Mouse (Mus musculus): ENCODE measurements around the gene Ttll3. TPM values are rescaled to one million over a fixed set of nuclear protein-coding genes. Genes with fewer than 3 reads are reported as not detected.

The Ttll3 gene
- polyA plus RNA-seq, 1 experiment = 1.6 TPM

DNA sequence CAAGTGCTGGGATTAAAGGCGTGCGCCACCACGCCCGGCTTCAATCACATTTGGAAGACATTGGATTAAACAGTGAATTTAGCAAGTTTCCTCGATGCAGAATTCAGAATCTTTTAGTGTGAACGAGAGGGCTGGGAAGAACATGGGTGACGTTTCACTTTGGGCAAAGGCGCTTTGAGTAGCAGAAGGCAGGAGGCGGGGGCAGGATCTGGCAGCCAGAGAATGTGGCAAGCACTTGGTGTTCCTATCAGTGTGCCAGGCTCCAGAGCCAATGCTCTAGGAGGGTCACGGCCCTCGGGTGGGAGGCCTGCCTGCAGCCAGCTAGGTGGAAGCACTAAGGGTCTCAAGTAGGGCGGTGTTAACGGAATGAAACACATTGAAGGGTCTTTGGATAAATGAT is 13.0 kb downstream of the Ttll3 start:
- no peaks in the 10 kb centered on the region for H3K79me2 ChIP-seq (ENCODE audit: control insufficient read depth, insufficient read depth)
- peaks cover 13% of the 10 kb centered on the region for H3K36me3 ChIP-seq (ENCODE audit: control insufficient read depth, insufficient read depth)
- H3K4me3 ChIP-seq (ENCODE audit: insufficient read depth, poor library complexity, severe bottlenecking) = no peak overlapping the region
- TF ChIP-seq CTCF (IDR thresholded peaks at IDR 0.05; ENCODE audit: control insufficient read depth, insufficient read depth, insufficient read length) (no peak), MAX (IDR thresholded peaks at IDR 0.05) (no peak), MYOG (IDR thresholded peaks at IDR 0.05; ENCODE audit: control insufficient read depth, extremely low read depth, insufficient read length) (no peak), MYOD1 (IDR thresholded peaks at IDR 0.05; ENCODE audit: control insufficient read depth, insufficient read length, low read depth) (no peak), CEBPB (IDR thresholded peaks at IDR 0.05; ENCODE audit: low read depth) (no peak), USF1 (IDR thresholded peaks at IDR 0.05; ENCODE audit: low read depth) (no peak), FOSL1 (IDR thresholded peaks at IDR 0.05; ENCODE audit: insufficient read depth, low read length, poor library complexity, severe bottlenecking) (no peak)
- H3K27me3 ChIP-seq (ENCODE audit: control insufficient read depth, insufficient read depth, insufficient read length) = no peaks in the 10 kb centered on the region
- no peaks in the 10 kb centered on the region for H3K79me3 ChIP-seq (ENCODE audit: low read depth)
- no peak overlapping the region for H3ac ChIP-seq (ENCODE audit: control insufficient read depth, insufficient read length, low read depth)

DNA sequence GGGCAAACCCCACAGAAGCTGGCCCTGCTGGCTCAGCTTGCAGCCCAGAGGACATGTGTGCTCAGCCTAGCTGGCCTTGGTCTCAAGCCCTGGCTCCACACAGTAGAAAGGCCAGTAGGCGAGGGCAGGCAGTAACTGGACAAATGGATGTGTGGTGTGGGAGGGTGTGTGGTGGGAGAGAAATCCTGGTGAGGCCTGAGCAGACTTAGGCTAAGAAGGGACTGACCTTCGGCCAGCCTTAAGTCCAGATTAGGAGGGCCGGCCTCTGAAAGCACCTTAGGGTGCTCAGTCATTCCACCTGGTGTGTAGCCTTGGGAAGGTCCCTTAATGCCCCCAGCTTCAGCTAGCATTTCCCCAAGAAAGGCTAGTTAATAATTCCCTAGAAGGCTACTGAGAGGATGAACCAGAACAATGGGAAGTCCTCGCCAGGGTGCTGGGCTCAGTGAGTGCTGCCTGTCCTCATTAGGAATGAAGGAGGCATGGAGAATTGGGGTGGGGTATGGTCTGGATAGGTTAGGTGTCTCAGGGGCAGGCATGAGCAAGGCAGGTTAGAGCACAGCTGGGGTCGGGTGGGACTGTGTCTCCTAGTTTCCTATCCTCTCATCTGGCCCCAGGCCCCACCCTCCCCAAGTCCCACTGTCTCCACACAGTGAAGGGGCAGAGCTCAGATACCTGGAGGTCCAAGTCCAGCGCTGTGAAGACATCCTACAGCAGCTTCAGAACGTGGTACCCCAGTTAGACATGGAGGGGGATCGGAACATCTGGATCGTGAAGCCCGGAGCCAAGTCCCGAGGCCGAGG is 15.8 kb downstream of the Ttll3 start:
- Histone ChIP-seq H3K79me3 (ENCODE audit: low read depth) (no peaks in the 10 kb centered on the region), H3K36me3 (ENCODE audit: control insufficient read depth, insufficient read depth) (peaks cover 30% of the 10 kb centered on the region), H3K79me2 (ENCODE audit: control insufficient read depth, insufficient read depth) (no peaks in the 10 kb centered on the region), H3ac (ENCODE audit: control insufficient read depth, insufficient read length, low read depth) (no peak overlapping the region), H3K4me3 (ENCODE audit: insufficient read depth, poor library complexity, severe bottlenecking) (no peak overlapping the region), H3K27me3 (ENCODE audit: control insufficient read depth, insufficient read depth, insufficient read length) (no peaks in the 10 kb centered on the region)
- TF ChIP-seq MYOG (IDR thresholded peaks at IDR 0.05; ENCODE audit: control insufficient read depth, extremely low read depth, insufficient read length) = no peak
- no peak for TF ChIP-seq MAX (IDR thresholded peaks at IDR 0.05)
- no peak for TF ChIP-seq CTCF (IDR thresholded peaks at IDR 0.05; ENCODE audit: control insufficient read depth, insufficient read depth, insufficient read length)
- no peak for TF ChIP-seq USF1 (IDR thresholded peaks at IDR 0.05; ENCODE audit: low read depth)

GRCm38 (mm10) chr6:113405483-113405882 is 16.4 kb downstream of the Ttll3 start:
- no peak overlapping the region for H3ac ChIP-seq (ENCODE audit: control insufficient read depth, insufficient read length, low read depth)
- H3K79me2 ChIP-seq (ENCODE audit: control insufficient read depth, insufficient read depth) = no peaks in the 10 kb centered on the region
- no peaks in the 10 kb centered on the region for H3K27me3 ChIP-seq (ENCODE audit: control insufficient read depth, insufficient read depth, insufficient read length)
- H3K79me3 ChIP-seq (ENCODE audit: low read depth) = no peaks in the 10 kb centered on the region
- peaks cover 34% of the 10 kb centered on the region for H3K36me3 ChIP-seq (ENCODE audit: control insufficient read depth, insufficient read depth)
- TF ChIP-seq MYOD1 (IDR thresholded peaks at IDR 0.05; ENCODE audit: control insufficient read depth, insufficient read length, low read depth) (no peak), CTCF (IDR thresholded peaks at IDR 0.05; ENCODE audit: control insufficient read depth, insufficient read depth, insufficient read length) (no peak), MAX (IDR thresholded peaks at IDR 0.05) (no peak)
- no peak overlapping the region for H3K4me3 ChIP-seq (ENCODE audit: insufficient read depth, poor library complexity, severe bottlenecking)

DNA sequence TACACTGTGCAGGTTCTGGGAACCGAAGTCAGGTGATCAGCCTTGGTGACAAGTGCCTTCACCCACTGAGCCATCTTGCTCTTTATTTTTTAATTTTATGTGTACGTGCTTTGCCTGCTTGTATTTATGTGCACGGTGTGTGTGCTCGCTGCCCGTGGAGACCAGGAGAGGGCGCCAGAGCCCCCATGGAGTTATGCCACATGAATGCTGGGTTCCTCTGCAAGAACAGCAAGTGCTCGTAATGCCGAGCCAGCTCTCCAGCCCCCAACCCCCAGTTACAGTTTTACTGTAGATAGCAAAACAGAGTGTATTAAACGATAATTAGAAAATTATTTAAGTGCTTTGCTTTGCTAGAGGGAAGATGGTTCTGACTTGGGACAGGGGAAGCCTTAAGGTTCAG is 17.6 kb downstream of the Ttll3 start:
- no peak for TF ChIP-seq CEBPB (IDR thresholded peaks at IDR 0.05; ENCODE audit: low read depth)
- TF ChIP-seq FOSL1 (IDR thresholded peaks at IDR 0.05; ENCODE audit: insufficient read depth, low read length, poor library complexity, severe bottlenecking) = no peak
- TF ChIP-seq MYOD1 (IDR thresholded peaks at IDR 0.05; ENCODE audit: control insufficient read depth, insufficient read length, low read depth) = no peak
- no peak for TF ChIP-seq CTCF (IDR thresholded peaks at IDR 0.05; ENCODE audit: control insufficient read depth, insufficient read depth, insufficient read length)
- TF ChIP-seq USF1 (IDR thresholded peaks at IDR 0.05; ENCODE audit: low read depth) = no peak
- no peak for TF ChIP-seq MYOG (IDR thresholded peaks at IDR 0.05; ENCODE audit: control insufficient read depth, extremely low read depth, insufficient read length)
- TF ChIP-seq MAX (IDR thresholded peaks at IDR 0.05) = no peak
- no peaks in the 10 kb centered on the region for H3K27me3 ChIP-seq (ENCODE audit: control insufficient read depth, insufficient read depth, insufficient read length)
- H3K4me3 ChIP-seq (ENCODE audit: insufficient read depth, poor library complexity, severe bottlenecking) = no peak overlapping the region
- H3K79me3 ChIP-seq (ENCODE audit: low read depth) = no peaks in the 10 kb centered on the region
- no peaks in the 10 kb centered on the region for H3K79me2 ChIP-seq (ENCODE audit: control insufficient read depth, insufficient read depth)
- peaks cover 34% of the 10 kb centered on the region for H3K36me3 ChIP-seq (ENCODE audit: control insufficient read depth, insufficient read depth)
- H3ac ChIP-seq (ENCODE audit: control insufficient read depth, insufficient read length, low read depth) = no peak overlapping the region

DNA sequence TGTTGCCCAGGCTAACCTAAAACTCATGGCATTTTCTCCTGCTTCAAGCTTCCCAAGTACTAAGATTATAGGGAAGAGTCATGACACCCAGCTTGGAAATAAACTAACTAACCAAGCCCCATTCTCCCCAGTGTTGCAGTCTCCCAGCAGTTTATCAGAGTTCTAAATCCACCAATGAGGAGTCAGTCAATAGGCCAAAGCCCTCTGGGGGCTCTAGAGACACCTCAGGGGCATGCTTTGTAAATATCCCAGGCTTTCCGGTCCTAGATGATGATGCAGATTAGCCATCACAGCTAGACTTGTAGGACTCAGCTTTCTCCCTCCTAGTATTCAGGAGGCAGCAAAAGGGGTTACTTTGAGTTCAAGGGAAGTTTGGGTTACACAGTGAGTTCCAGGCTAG is 20.9 kb downstream of the Ttll3 start:
- H3K79me3 ChIP-seq (ENCODE audit: low read depth) = no peaks in the 10 kb centered on the region
- peaks cover 27% of the 10 kb centered on the region for H3K36me3 ChIP-seq (ENCODE audit: control insufficient read depth, insufficient read depth)
- no peaks in the 10 kb centered on the region for H3K27me3 ChIP-seq (ENCODE audit: control insufficient read depth, insufficient read depth, insufficient read length)
- no peaks in the 10 kb centered on the region for H3K79me2 ChIP-seq (ENCODE audit: control insufficient read depth, insufficient read depth)
- no peak for TF ChIP-seq MYOG (IDR thresholded peaks at IDR 0.05; ENCODE audit: control insufficient read depth, extremely low read depth, insufficient read length)
- TF ChIP-seq MYOD1 (IDR thresholded peaks at IDR 0.05; ENCODE audit: control insufficient read depth, insufficient read length, low read depth) = no peak
- TF ChIP-seq FOSL1 (IDR thresholded peaks at IDR 0.05; ENCODE audit: insufficient read depth, low read length, poor library complexity, severe bottlenecking) = no peak
- no peak for TF ChIP-seq CEBPB (IDR thresholded peaks at IDR 0.05; ENCODE audit: low read depth)
- TF ChIP-seq MAX (IDR thresholded peaks at IDR 0.05) = no peak
- TF ChIP-seq CTCF (IDR thresholded peaks at IDR 0.05; ENCODE audit: control insufficient read depth, insufficient read depth, insufficient read length) = no peak
- TF ChIP-seq USF1 (IDR thresholded peaks at IDR 0.05; ENCODE audit: low read depth) = no peak
- no peak overlapping the region for H3ac ChIP-seq (ENCODE audit: control insufficient read depth, insufficient read length, low read depth)
- H3K4me3 ChIP-seq (ENCODE audit: insufficient read depth, poor library complexity, severe bottlenecking) = no peak overlapping the region

DNA sequence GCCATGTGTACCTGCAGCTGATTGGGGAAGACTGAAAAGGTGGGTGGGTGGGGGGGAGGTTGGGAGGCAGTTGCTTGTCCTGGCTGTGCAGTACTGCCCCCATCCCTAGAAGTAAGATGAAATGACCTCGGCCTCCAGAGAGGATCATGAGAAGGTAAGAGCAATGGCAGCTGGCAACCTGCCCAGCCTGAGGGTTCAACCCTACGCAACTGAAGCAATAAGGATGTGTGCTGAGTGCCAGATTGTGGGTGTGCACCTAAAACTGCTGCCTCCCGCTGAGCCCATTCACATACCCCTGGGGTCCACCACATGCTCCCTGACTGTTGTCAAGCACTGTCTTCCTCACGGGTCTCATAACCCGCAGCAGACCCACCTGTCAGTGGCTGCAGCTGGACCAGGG is 27.4 kb downstream of the Ttll3 start:
- H3K36me3 ChIP-seq (ENCODE audit: control insufficient read depth, insufficient read depth) = no peaks in the 10 kb centered on the region
- no peak overlapping the region for H3ac ChIP-seq (ENCODE audit: control insufficient read depth, insufficient read length, low read depth)
- no peak overlapping the region for H3K4me3 ChIP-seq (ENCODE audit: insufficient read depth, poor library complexity, severe bottlenecking)
- TF ChIP-seq MAX (IDR thresholded peaks at IDR 0.05) = no peak
- TF ChIP-seq MYOD1 (IDR thresholded peaks at IDR 0.05; ENCODE audit: control insufficient read depth, insufficient read length, low read depth) = no peak
- TF ChIP-seq CEBPB (IDR thresholded peaks at IDR 0.05; ENCODE audit: low read depth) = no peak
- TF ChIP-seq CTCF (IDR thresholded peaks at IDR 0.05; ENCODE audit: control insufficient read depth, insufficient read depth, insufficient read length) = no peak
- TF ChIP-seq MYOG (IDR thresholded peaks at IDR 0.05; ENCODE audit: control insufficient read depth, extremely low read depth, insufficient read length) = no peak
- no peak for TF ChIP-seq FOSL1 (IDR thresholded peaks at IDR 0.05; ENCODE audit: insufficient read depth, low read length, poor library complexity, severe bottlenecking)
- no peak for TF ChIP-seq USF1 (IDR thresholded peaks at IDR 0.05; ENCODE audit: low read depth)
- no peaks in the 10 kb centered on the region for H3K79me2 ChIP-seq (ENCODE audit: control insufficient read depth, insufficient read depth)
- no peaks in the 10 kb centered on the region for H3K79me3 ChIP-seq (ENCODE audit: low read depth)
- H3K27me3 ChIP-seq (ENCODE audit: control insufficient read depth, insufficient read depth, insufficient read length) = no peaks in the 10 kb centered on the region

All from C2C12 (cell line).